Mouse (Mus musculus): ENCODE results near the gene Postn.

Postn gene

GRCm38 (mm10) chr3:54360897-54361296, at the start of gene Postn:
Postn (plus strand) TSS chr3:54361109.
- no peak for DNase-seq (ENCODE audit: low spot score)

DNA sequence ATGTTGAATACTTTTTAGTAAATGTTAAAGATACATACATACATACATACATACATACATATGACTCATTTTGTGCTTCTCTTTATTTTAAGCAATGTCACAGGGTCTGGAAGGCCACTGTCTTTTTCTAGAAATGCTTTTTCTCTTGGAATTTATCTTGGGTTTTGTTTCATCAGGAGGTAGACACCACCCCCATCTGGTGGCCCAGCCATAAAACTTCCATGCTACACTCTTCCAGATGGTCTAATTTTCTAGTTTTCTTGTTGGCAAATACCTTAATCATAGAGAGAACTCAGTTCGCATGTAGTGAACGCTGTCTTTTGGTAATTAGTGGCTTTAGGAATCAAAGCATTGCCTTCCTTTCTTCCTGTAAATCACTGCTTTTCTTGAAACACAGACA, 46.9 kb upstream of the Postn start:
- DNase-seq (ENCODE audit: low spot score), result no peak

DNA sequence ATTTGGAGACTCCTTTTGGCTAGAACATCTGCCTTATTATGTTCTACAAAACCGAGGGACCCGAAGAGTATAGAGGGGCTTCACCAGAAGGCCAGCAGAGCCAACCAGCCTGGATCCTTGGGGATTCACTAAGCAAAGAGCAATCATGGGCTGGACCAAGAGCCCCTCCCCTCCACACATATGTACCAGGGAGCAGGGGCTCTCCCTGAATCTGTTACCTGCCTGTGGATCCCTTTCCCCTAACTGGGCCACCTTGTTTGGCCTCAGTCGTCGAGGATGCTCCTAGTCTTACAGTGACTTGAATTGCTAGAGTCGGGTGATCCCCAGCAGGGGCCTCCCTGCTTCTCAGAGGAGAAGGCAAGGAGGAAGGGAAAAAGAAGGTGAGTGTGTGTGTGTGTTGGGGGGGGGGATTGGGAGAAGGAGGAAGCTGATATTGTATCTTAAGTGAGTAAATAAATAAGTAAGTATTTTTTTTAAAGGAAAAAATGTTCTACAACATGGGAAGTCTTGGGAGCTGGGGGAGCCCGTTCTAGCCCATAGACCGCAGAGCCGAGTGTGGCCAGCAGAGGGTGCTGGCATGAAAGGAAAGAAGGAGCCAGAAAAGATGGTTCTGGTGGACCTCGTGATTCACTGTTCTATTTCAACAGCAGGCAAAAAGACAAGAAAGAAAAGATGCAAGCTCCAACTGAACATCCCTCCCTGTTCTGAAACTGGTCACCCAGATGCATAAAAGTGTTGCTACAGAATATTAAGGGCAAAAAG, 7.8 kb upstream of the Postn start:
- peak; percentile 80 for DNase-seq (ENCODE audit: low spot score)

- DNase-seq (ENCODE audit: low spot score), result peak; percentile 12
Measured at GRCm38 (mm10) chr3:54357561-54357960, 3.3 kb upstream of the Postn start.

GRCm38 (mm10) chr3:54358463-54359189, 2.3 kb upstream of the Postn start:
- peak; percentile 7 for DNase-seq (ENCODE audit: low spot score)

DNA sequence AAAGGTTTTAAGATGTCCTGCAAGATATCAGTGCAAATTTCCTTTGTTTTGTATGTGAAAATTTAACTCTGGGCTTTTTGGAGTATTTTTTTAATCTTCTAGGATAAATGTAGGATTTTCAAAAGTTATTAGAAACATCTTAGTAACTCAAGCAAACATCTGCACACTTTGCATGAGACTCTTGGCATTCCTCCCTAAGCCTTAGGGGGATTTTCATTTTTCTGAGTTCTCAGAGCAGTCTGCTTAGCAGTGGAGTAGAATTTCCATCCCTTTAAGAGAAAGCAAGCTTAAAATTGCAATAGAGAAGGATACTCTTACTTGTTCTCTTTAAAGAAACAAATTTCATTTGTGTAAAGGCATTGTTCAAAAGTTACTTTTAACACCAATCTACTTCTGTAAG, 747 bp downstream of the Postn start:
- DNase-seq (ENCODE audit: low spot score), result no peak

- no peak for DNase-seq (ENCODE audit: low spot score)
Measured at GRCm38 (mm10) chr3:54371015-54371414, 10.1 kb downstream of the Postn start.

- no peak for DNase-seq (ENCODE audit: low spot score)
Measured at GRCm38 (mm10) chr3:54372625-54373024, 11.7 kb downstream of the Postn start.

DNA sequence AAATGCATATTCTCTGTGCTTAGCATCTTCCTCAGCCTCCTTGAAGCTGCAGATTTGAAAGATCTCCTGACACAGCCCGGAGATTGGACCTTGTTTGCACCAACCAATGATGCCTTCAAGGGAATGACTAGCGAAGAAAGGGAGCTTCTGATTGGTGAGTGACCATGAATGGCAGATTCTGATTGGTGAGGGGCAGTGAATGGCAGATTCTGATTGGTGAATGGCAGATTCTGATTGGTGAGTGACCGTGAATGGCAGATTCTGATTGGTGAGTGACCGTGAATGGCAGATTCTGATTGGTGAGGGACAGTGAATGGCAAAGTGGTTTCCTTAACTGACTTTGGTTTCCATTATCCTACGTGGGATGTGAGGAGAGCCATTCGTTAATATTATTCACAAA, 15.1 kb downstream of the Postn start:
- DNase-seq (ENCODE audit: low spot score), result no peak

GRCm38 (mm10) chr3:54377647-54378046, 16.7 kb downstream of the Postn start:
- DNase-seq (ENCODE audit: low spot score), result no peak

DNA sequence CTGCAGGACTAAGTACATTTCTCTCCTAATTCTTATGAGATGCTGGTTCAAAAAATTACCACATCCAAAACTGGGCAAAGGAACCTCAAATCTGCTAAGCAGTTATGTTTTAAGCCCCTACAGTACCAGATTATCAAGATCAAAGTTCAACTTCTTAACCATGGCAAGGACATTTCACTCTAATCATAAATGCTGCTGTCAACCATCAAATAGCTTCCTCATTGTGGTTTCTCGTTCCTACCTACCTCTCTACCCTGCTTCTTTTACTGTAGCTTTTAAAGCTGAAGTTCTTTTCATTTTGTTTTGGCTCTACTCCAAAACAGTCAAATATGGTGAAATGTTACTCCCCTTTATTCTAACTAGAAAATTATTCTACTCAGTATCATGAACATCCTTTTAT, 17.2 kb downstream of the Postn start:
- no peak for DNase-seq (ENCODE audit: low spot score)

- DNase-seq (ENCODE audit: low spot score), result no peak
Measured at GRCm38 (mm10) chr3:54379981-54380380, 19.1 kb downstream of the Postn start.

GRCm38 (mm10) chr3:54399321-54399720, 38.4 kb downstream of the Postn start:
- DNase-seq (ENCODE audit: low spot score), result no peak

- DNase-seq (ENCODE audit: low spot score), result no peak
Measured at GRCm38 (mm10) chr3:54399911-54400310, 39.0 kb downstream of the Postn start.

- no peak for DNase-seq (ENCODE audit: low spot score)
Measured at GRCm38 (mm10) chr3:54400617-54401016, 39.7 kb downstream of the Postn start.

- no peak for DNase-seq (ENCODE audit: low spot score)
Measured at GRCm38 (mm10) chr3:54401706-54402105, 40.8 kb downstream of the Postn start.

DNA sequence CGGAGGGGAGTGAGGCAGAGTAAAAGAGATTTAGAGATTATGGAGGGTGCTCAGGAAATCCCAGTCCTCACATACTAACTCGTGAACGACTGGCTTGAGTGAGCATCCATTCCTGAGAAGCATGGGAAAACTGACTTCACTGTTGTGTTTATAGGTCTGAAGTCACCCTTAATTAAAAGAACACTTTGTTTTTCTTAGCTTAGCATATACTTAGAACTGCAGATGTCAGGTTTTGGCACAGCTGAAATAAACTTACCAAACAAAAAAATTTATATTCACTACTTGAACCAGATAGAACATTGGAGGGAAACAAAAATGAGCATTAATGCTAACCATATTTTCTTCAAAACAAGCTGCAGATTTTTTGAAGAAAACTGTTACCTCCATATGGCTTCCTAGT, 42.9 kb downstream of the Postn start:
- no peak for DNase-seq (ENCODE audit: low spot score)

DNA sequence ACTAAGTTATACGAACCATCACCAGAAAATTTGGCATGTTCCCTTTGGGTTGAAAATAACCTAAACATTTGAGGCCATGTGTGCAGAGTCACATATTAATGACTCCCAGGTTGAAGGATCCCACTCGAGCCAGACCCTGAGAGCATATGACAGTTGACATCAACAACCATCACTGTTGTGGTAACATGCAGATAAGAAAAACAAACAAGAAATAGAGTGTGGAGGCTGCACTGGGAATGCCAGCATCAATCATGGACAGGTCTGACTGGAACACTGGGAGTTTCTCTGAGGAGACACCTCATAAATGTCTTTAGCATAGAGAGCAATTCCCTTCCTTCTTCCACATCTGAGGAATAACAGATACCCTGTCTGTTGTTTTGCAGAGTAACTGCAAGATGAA, 45.7 kb downstream of the Postn start:
- DNase-seq (ENCODE audit: low spot score), result no peak

DNA sequence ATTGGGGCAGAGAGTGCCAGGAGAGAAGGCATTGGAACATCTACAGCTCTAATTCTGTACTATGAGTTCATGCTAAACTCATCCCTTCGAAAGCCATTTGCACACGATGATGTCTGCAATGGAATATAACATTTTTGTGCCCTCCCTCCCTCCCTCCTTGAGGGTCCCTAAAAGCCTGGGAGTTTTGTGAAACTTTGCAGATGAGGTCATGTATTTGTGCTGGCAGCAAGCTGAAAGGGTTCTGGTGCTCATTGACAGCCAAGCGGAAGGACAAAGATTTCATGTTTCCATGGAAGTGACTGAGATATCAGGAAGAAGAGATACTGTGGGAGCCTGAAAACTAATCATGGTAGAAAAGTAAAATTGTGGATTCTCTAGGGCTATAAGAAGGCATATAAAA, 50.1 kb downstream of the Postn start:
- no peak for DNase-seq (ENCODE audit: low spot score)

- no peak for DNase-seq (ENCODE audit: low spot score)
Measured at GRCm38 (mm10) chr3:54412885-54413583, 52.1 kb downstream of the Postn start.

DNA sequence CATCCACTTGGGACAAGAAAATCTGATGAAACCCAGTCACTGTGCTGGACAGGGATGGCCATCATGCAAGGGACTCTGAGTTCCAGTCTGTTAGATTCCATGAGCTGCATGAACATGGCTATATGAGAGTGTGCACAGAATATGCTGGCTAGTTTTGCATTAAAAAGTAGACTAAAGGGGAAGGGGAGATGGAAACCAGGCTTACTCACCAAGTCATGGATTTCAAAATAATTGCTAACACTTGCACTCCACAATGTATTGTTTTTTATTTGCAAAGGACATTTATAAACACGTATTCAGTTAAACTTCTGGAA, 52.6 kb downstream of the Postn start:
- DNase-seq (ENCODE audit: low spot score), result no peak

GRCm38 (mm10) chr3:54414386-54414785, 53.5 kb downstream of the Postn start:
- DNase-seq (ENCODE audit: low spot score), result no peak

GRCm38 (mm10) chr3:54417833-54418386, 57.0 kb downstream of the Postn start:
- no peak for DNase-seq (ENCODE audit: low spot score)

Data from layer of hippocampus, adult 11-12 months (tissue).